Mouse (Mus musculus) splenic B cell, adult 2 months (primary cell): ENCODE measurements around the gene Qtrt1.

ENCODE experiments used
- DNase-seq: peaks from one replicate; pipeline ENCODE4 v3.0.0-alpha.2; 2011; ENCODE audit warnings: low read depth, low spot score
- H3K27me3 ChIP-seq: 2 replicates; pipeline ENCODE4 v1.6.1; 2012; ENCODE audit warnings: mild to moderate bottlenecking, low read length, moderate library complexity, mixed read lengths; ENCODE audit not compliant: control insufficient read depth, poor library complexity, insufficient read depth, severe bottlenecking
- H3K36me3 ChIP-seq: 2 replicates; pipeline ENCODE4 v1.6.1; 2012; ENCODE audit warnings: mild to moderate bottlenecking, low read length, moderate library complexity, mixed read lengths; ENCODE audit not compliant: control insufficient read depth, poor library complexity, insufficient read depth, severe bottlenecking

The Qtrt1 gene

DNA sequence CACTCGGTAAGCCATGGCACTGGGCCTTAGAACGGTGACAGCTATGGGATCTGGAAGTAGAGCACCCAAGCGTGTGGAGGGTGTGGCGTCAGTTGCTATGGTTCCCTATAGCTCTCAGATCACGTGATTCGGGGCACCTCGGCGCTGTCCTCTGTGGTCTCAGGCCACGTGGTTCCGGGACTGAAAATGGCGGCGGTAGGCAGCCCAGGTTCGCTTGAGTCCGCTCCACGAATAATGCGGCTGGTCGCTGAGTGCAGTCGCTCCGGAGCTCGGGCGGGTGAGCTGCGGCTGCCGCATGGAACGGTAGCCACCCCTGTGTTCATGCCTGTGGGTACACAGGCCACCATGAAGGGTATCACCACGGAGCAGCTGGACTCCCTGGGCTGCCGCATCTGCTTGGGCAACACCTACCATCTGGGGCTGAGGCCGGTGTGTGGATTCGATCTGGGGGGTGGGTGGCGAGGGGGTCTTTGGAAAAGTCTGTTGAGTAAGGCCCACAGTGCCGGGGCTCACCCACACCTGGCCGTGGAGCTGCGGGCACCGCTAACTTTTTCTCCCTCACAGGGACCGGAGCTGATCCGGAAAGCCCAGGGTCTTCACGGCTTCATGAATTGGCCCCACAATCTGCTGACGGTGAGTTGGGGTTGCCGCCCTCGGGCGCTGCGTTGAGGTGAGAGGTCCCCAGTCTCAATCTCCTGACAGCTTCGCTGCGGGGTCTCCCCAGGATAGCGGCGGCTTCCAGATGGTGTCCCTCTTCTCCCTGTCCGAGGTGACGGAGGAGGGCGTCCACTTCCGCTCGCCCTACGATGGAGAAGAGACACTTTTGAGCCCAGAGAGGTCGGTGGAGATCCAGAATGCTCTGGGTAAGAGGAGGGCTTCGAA is at the start of gene Qtrt1:
Qtrt1 (plus strand) TSS at position 169 of the 882 bp plus-strand sequence.
- no peaks in the 10 kb centered on the region for H3K27me3 ChIP-seq
- H3K36me3 ChIP-seq, result no peaks in the 10 kb centered on the region
- peak; percentile 92 for DNase-seq

DNA sequence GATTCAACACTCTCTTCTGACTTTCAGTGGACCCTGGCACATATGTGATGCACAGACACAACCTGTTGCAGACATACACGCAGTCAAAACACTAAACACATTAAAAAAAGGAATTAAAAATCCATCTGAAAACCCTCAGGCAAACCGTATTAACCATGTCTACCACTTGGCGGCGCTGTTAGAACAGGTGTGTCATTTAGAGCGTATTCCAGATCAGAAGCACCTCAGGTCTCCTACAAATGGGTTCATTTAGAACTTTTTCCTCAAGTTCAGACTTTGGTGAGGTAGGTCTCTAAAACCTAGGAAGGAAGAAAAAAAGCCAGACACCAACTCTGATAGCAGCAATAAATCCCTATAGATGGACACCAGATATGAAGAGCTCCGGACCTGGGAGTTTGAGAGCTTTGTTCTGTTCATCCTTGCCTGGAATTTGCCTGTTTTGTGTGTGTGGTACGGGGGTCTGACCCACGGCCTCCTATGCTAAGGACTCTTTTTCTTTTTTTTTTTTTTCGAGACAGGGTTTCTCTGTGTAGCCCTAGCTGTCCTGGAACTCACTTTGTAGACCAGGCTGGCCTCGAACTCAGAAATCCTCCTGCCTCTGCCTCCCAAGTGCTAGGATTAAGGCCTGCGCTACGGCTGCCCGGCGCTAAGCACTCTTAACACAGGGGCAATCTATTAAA is 45.0 kb upstream of the Qtrt1 start:
- no peaks in the 10 kb centered on the region for H3K27me3 ChIP-seq
- DNase-seq, result peak; percentile 92
- no peaks in the 10 kb centered on the region; the same call in 1 of the 2 replicates for H3K36me3 ChIP-seq

DNA sequence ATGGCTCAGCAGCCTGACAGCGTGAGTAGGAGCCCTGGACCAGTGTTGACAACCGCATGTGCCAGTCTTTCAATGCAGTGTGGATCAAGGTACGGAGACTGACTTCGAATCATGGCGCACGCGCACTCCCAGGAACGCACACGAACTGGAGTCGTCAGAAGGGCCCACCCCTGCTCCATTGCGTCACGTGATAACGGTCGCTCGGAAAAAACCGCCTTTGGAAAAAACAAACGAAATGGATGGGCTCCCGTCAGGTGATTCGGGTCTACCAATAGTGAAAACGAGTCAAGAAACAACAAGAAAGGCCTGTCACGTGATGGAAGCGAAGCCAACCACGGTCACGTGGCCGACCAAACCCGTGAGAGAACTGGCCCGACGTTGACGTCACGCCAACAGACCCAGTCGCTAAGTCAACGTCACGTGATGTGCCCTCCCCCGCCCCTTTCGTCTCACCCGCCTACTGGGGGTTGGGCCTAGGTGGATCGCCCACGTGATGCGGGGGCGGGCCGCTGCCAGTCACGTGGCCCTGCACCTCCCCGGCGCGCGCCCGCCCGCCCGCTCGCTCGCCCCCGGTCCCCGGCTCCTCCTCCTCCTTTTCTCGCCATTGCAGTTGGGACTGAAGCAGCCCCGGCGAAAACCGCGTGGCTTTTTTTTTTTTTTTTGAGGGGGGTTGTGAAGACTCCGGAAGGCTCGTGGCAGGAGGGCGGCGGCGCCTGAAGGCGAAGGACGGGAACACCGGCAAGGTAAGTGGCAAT is 44.1 kb upstream of the Qtrt1 start, which contains the start of gene Ilf3:
Ilf3 (plus strand) TSS at position 515 of the 755 bp plus-strand sequence.
- DNase-seq, result peak; percentile 100
- Histone ChIP-seq H3K36me3 (peaks cover 2% of the 10 kb centered on the region), H3K27me3 (no peaks in the 10 kb centered on the region)

DNA sequence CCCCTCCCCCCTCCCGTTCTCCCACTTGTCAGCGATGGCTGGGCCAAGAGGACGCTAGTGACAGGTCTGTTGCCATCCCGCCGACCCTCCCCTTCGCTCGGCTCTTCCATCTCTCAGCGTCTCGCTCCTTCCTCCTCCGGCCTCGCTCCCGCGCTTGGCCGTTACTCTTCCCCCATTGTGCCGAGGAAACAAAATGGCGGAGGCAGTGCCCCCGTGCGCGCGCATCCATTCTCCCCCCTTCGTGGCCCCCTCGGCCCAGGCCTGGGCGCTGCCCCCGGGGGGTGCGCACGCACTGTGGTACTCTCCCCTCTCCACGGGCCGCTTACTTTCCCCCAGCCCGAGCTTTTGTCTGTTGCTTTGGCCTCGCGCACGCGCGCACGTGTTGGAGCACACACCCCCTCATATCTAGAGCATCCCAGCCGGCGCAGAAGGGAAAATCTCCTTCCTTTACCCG is 43.5 kb upstream of the Qtrt1 start:
- Histone ChIP-seq H3K36me3 (peaks cover 2% of the 10 kb centered on the region; the same call in 1 of the 2 replicates), H3K27me3 (no peaks in the 10 kb centered on the region)
- DNase-seq, result peak; percentile 91

DNA sequence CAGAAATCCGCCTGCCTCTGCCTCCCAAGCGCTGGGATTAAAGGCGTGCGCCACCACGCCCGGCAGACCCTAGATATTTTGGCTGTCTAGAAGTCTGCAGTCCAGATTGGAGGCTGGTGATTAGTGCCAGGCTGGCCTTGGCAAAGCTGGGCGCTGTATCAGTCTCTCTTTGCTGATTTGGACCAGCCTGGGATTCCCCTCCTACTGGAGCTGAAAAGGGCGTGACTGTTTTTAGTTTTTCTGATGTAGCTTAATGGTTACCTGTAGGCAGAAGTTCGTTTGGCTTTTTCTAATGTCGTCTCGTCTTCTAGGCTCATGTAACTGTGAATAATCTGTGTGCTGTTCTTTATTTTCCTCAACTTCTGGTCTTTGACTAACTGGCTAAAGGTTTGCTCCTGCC is 42.6 kb upstream of the Qtrt1 start:
- DNase-seq, result peak; percentile 56
- Histone ChIP-seq H3K27me3 (no peaks in the 10 kb centered on the region), H3K36me3 (peaks cover 2% of the 10 kb centered on the region; the same call in 1 of the 2 replicates)

DNA sequence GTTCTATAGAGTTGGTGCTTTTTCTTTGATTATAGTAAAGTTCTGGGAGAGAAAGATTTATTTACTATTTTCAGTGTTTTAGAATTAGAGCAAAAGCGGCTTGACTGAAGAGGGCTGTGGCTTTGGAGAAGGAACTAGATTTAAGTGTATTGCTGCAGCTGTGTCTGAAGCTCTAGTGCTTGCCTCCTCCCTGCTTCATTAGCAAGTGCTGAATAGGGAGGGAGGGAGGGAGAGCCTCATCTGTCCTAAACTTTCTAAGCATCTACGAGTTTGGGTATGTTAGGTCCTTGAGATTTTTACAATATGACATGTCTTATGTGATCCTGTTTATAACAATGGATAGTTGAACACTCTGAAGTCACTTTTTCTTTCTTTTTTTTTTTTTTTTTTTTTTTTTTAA is 40.8 kb upstream of the Qtrt1 start:
- no peak for DNase-seq
- Histone ChIP-seq H3K36me3 (peaks cover 4% of the 10 kb centered on the region; the same call in 1 of the 2 replicates), H3K27me3 (no peaks in the 10 kb centered on the region)

DNA sequence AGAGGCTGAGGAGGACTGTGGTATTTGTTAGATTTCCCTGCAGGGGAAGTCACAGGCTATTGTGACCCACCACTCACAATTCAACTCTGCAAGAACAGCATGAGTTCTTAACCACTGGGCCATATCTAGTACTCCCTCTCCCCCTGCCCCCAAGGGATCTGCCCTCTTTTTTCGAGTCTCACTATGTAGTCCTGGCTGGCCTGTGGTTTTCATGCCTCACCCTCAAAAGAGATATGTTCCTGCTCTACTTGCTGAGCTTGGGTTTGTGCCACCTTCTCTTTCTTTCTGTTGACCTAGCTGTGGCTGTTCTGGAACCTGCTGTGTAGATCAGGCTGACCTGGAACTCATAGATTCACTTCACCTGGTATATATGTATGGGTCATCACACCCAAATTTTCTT is 39.1 kb upstream of the Qtrt1 start:
- no peak for DNase-seq
- no peaks in the 10 kb centered on the region for H3K27me3 ChIP-seq
- peaks cover 4% of the 10 kb centered on the region; the same call in 1 of the 2 replicates for H3K36me3 ChIP-seq

DNA sequence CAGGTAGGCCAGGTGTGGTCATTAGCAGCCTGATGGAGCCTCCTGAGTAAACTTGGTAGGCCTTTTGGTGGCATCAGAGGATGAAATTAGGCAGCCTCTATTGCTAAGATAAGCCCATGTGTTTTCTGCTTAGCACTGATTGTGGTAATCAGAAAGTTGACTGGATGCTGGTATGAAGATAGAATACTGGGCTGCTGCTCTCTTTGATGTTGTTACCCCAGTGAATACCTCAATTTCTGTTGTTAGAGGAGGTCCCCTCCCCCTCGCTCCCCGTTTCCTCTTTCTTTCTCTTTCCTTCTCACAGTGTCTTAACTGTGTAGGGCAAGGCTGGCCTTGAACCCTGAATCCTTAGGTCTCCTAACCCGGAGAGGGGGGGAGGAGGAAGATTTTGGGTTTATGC is 32.4 kb upstream of the Qtrt1 start:
- no peaks in the 10 kb centered on the region for H3K27me3 ChIP-seq
- peak; percentile 34 for DNase-seq
- H3K36me3 ChIP-seq, result peaks cover 10% of the 10 kb centered on the region; the same call in 1 of the 2 replicates

DNA sequence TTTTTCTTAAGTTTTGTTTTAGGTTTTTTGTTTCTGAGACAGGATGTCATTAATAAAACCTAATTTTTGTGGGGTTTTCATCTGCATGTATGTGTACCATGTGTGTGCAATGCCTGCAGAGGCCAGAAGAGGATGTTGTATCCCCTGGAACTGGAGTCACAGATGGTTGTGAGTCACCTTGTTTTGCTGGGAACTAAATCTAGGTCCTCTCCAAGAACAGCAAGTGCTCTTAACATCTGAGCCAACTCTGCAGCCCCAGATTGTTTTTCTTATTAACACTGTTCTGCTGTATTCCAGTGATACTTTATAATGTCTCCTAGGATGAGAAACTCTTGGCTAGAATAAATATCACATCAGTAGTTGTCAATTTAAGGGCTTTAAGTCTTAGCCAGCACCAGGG is 30.8 kb upstream of the Qtrt1 start:
- Histone ChIP-seq H3K36me3 (peaks cover 8% of the 10 kb centered on the region; the same call in 1 of the 2 replicates), H3K27me3 (no peaks in the 10 kb centered on the region)
- DNase-seq, result no peak

DNA sequence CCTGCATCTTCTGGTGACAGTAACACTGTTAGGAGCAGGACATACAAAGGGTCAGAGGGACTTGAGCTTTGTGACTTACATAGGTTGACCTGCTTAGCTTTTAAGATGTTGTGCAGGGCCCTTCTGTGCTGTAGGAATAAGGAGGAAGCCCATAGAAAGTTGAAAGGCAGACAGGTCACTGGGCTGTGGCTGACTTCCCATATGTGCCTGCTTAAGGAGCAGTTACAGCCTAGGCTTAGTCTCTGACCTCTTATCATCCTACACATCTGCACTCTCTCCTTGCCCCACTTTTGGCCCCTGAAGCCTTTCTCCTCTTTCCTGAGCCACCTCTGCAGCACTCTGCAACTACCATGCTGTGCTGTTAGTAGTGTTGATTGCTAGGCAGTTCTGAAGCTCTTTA is 27.7 kb upstream of the Qtrt1 start:
- H3K36me3 ChIP-seq, result peaks cover 7% of the 10 kb centered on the region; the same call in 1 of the 2 replicates
- DNase-seq, result no peak
- no peaks in the 10 kb centered on the region for H3K27me3 ChIP-seq

DNA sequence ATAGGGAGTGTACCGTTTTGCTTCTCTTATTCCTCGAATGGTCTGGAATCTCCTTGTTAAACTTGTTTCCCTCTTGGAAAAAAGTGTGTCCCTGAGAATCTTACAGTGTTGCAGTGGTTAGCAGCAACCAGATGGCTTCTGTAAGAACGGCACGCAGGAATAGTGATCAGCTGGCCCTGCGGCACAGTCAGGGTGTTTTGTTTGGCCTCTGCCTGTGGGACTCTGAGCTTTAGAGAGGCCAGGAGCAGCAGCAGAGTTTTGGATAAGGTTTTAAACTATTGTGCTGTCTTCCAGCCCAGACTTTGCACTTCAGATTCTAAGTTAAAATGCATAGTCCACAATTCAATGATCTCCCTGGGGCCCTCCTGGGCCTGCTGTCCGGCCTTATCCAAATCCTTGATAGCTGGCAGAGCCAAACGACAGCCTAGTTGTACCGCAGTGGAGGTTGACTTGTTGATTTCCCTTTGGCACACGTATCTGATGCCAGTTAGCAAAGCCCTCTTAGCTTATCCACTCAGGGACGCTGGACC is 18.9 kb upstream of the Qtrt1 start:
- DNase-seq, result no peak
- Histone ChIP-seq H3K27me3 (no peaks in the 10 kb centered on the region), H3K36me3 (peaks cover 17% of the 10 kb centered on the region)

DNA sequence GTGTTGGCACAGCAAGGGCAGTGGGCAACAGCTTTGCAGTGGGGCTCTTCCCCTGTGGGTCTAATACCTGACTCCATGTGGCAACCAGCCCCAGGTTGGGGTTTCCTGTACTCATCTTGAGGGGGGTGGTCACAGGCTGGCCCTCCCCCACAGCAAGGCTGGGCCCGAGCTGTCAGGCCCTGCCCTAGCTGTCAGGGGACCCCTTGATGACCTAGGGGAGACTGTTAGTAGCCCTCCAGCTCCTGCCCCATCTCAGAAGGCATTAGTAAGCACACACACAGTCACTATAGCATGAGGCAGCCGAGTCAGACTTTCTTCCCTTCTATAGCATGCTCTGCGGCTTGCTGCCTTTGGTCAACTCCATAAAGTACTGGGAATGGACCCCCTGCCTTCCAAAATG is 15.9 kb upstream of the Qtrt1 start:
- Histone ChIP-seq H3K27me3 (no peaks in the 10 kb centered on the region), H3K36me3 (peaks cover 11% of the 10 kb centered on the region)
- no peak for DNase-seq

DNA sequence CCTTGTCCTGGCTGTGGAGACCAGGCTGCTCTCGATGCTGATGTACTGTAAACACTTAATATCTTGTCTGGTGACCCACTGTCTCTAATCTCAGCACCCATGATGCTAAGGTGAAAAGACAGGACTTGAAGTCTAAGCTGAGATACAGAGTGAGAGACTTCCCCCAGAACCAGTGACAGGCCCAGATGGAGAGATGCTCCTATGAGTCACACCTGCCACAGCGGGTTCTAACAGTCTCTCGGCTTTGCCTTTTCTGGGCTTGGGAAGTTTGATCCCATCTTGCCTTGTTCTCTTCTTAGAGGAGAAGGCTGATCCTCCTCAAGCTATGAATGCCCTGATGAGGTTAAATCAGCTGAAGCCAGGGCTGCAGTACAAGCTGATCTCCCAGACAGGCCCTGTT is 14.5 kb upstream of the Qtrt1 start:
- DNase-seq, result no peak
- no peaks in the 10 kb centered on the region for H3K27me3 ChIP-seq
- peaks cover 14% of the 10 kb centered on the region for H3K36me3 ChIP-seq

DNA sequence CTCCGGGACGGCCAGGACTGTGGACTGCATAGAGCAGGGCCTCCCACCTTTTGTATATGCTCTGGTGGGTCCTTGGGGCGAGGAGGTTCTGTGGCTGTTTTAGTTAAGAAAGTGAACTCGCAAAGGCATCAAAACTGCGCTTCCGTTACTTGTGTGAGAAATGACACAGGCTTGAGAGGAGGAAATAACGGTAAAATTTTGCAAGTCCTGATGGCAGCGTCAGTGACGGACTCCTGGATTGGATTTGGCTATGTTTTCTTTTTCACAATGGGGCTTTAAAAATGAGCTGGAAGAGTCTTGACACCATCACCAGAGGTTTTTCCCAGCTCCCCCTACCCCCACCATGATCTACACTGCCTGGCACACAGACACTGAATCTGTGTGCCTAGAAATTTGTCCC is 10.6 kb upstream of the Qtrt1 start:
- no peaks in the 10 kb centered on the region for H3K27me3 ChIP-seq
- peaks cover 12% of the 10 kb centered on the region for H3K36me3 ChIP-seq
- no peak for DNase-seq
